Mouse (Mus musculus) CH12.LX (cell line): ENCODE measurements at regions not wholly inside any gene's neighbourhood (a gene's known extent, or its start where the extent isn't known, plus 50 kb on each side); places are given as distances from the start of the nearest gene placed in this dataset.

Experiments used
- CTCF ChIP-seq, 2 experiments: IDR thresholded peaks in 1 of 2; conservative IDR thresholded peaks in 1 of 2; 2 replicates each; pipeline ENCODE4 v1.5.1; 2011 to 2012; ENCODE audit warnings: low read depth in 2 of 2, low read length in 2 of 2, improper control_type of control experiment in 1 of 2, inconsistent platforms in 1 of 2, mild to moderate bottlenecking in 1 of 2, moderate library complexity in 1 of 2
- E2F4 ChIP-seq: IDR thresholded peaks from 2 replicates; pipeline ENCODE4 v1.6.1; 2011; ENCODE audit warnings: low read depth, low read length, improper control_type of control experiment; ENCODE audit not compliant: insufficient replicate concordance
- MAFK ChIP-seq: IDR thresholded peaks from 2 replicates; pipeline ENCODE4 v1.6.1; 2011; ENCODE audit warnings: low read length, improper control_type of control experiment; ENCODE audit not compliant: insufficient replicate concordance
- MYC ChIP-seq: IDR thresholded peaks from 2 replicates; pipeline ENCODE4 v1.6.1; 2011; ENCODE audit warnings: low read depth, mild to moderate bottlenecking, improper control_type of control experiment, low read length
- NRF1 ChIP-seq: IDR thresholded peaks from 2 replicates; pipeline ENCODE4 v1.6.1; 2014; ENCODE audit warnings: low read depth, mild to moderate bottlenecking, inconsistent platforms, low read length, improper control_type of control experiment, moderate library complexity
- PAX5 ChIP-seq: IDR thresholded peaks from 2 replicates; pipeline ENCODE4 v1.6.1; 2012; ENCODE audit warnings: low read length, inconsistent platforms, mixed read lengths
- POLR2A ChIP-seq: IDR thresholded peaks from 2 replicates; pipeline ENCODE4 v1.6.1; 2011; ENCODE audit warnings: low read depth, mild to moderate bottlenecking, improper control_type of control experiment, low read length
- TBP ChIP-seq: conservative IDR thresholded peaks from 2 replicates; pipeline ENCODE4 v1.6.1; 2011; ENCODE audit warnings: low read depth, low read length, improper control_type of control experiment
- USF2 ChIP-seq: conservative IDR thresholded peaks from 2 replicates; pipeline ENCODE4 v1.6.1; 2011; ENCODE audit warnings: low read depth, low read length, improper control_type of control experiment

GRCm38 (mm10) chr14:47935401-47935800, 185.2 kb upstream of the Peli2 start:
- no peak for TF ChIP-seq NRF1
- TF ChIP-seq USF2 = no peak
- no peak for TF ChIP-seq PAX5
- TF ChIP-seq CTCF (conservative IDR thresholded peaks at IDR 0.05 in 1 of 2, IDR thresholded peaks at IDR 0.05 in 1 of 2; ENCODE audit: low read depth in 2 of 2, low read length in 2 of 2) = no peak
- TF ChIP-seq MAFK = no peak
- TF ChIP-seq TBP = no peak
- TF ChIP-seq MYC = no peak
- no peak for TF ChIP-seq POLR2A
- no peak for TF ChIP-seq E2F4
